Mouse (Mus musculus): ENCODE measurements at regions not wholly inside any gene's neighbourhood (a gene's known extent, or its start where the extent isn't known, plus 50 kb on each side); places are given as distances from the start of the nearest gene placed in this dataset.

DNA sequence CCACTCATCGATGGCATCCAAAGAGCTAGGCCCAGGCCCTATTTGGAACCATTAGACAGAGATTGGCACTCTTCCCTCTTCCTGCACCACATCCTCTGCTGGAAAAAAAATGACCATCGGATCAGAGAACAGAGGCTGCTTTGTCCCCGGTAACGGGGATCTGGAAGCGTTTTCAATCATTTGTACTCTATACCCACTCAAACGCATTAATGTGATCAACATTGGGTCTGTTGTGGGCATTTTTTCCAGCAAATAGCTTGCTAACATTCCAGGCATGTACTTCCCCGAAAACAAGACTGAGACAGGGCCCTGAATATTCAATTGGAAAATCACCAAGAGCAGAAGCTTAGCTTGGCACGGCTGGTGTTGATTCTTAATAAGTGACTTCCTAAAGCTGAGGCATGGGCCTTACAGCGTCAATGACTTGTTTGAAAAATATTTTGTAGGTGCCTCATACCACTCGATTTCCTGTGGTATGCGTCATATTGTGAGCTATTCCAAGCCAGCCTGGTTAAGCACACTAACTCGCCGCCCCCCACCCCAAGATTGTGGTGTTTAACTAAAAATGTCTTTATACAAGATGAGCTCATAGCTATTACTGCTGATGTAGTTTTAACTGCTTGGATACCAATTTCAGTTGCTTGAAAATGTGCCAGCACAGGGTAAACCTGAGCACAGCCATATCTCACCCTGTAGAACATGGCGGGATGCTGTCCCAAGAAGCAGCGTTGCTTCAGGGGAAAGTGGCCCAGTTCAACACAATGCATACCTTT is 308.0 kb downstream of the Spry2 start:
- WGBS: 65% methylated on average over 15 of the region's 15 CpGs
- Histone ChIP-seq H3K9ac (no peak overlapping the region), H3K36me3 (no peaks in the 10 kb centered on the region), H3K9me3 (no peaks in the 10 kb centered on the region), H3K4me1 (peaks cover 10% of the 10 kb centered on the region; the same call in 1 of the 2 replicates), H3K27me3 (no peaks in the 10 kb centered on the region), H3K27ac (peak overlapping the region; percentile 36; the same call in 1 of the 2 replicates), H3K4me3 (no peak overlapping the region), H3K4me2 (no peak overlapping the region)
- ATAC-seq (ENCODE audit: borderline replicate concordance, extremely low read depth, low FRiP score, low TSS enrichment): peak; percentile 19; the same call in 1 of the 2 replicates

DNA sequence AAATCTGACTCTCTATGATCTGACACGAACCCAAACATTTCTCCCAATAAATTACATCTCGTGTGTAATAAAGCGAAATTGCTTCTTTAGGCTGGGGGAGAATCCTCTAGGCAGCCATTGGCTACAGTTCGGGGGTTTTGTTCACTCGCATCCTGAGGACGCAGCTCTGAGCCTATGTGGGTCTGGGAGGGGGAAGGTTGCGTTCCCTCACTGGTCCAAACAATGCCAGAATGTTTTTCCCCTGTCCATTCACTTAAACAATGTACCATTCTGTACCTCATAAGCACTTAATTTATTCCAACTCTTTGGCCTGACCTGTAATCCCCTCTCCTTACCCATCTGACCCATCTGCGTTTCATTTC is 308.6 kb downstream of the Spry2 start:
- no peak overlapping the region for H3K27ac ChIP-seq

DNA sequence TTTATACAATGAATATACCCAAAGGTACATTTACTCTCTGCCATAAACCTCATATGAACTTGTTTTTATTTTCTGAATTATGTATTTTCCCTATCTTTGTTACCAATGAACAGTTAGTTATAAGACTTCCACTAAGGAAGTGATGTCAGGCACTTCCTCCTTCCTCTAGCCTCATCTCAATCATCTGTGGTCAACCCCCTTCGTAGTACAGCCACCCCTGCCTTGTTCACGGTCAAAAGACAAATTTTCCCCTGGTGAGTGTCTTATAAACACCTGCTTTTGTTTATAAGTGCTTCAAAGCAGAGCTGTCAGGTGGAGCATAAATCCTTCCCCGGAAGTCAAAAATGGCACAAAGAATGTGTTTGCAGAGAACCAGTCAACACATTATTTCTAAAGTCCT is 312.0 kb downstream of the Spry2 start:
- ATAC-seq (ENCODE audit: borderline replicate concordance, extremely low read depth, low FRiP score, low TSS enrichment): no peak
- H3K9ac ChIP-seq: no peak overlapping the region
- no peaks in the 10 kb centered on the region for H3K27me3 ChIP-seq
- no peak overlapping the region for H3K4me3 ChIP-seq
- WGBS: 25% methylated on average over 3 of the region's 3 CpGs
- H3K4me1 ChIP-seq: peaks cover 10% of the 10 kb centered on the region; the same call in 1 of the 2 replicates
- H3K9me3 ChIP-seq: no peaks in the 10 kb centered on the region
- no peak overlapping the region for H3K27ac ChIP-seq
- no peak overlapping the region for H3K4me2 ChIP-seq
- no peaks in the 10 kb centered on the region for H3K36me3 ChIP-seq

More for the DNA sequence above, 308.6 kb downstream of the Spry2 start:
- 84% methylated on average over 8 of the region's 8 CpGs for WGBS
- no peak for ATAC-seq (ENCODE audit: borderline replicate concordance, extremely low read depth, low FRiP score, low TSS enrichment)
- Histone ChIP-seq H3K9ac (no peak overlapping the region), H3K27me3 (no peaks in the 10 kb centered on the region), H3K9me3 (no peaks in the 10 kb centered on the region), H3K4me3 (no peak overlapping the region), H3K4me2 (no peak overlapping the region), H3K4me1 (peaks cover 10% of the 10 kb centered on the region; the same call in 1 of the 2 replicates), H3K36me3 (no peaks in the 10 kb centered on the region)

DNA sequence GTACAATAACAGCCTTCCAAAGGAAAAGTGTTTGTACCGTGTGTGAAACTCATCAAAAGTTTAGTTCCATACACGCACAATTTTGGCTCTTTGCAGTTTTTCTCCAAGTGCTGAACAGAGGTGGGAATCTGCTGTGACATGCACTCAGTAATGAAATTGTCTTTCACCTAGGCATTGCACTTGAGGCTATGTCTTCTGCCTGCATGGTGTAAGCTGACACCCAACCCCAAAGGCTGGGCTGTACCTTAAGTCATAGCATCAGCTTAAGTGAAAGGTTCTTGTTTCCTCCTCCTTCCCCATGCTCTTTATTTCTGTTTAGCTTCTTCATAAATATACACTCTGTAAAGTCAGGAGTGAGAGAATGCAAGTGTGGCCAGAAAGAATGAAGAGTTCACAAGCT is 313.1 kb downstream of the Spry2 start:
- no peak for ATAC-seq (ENCODE audit: borderline replicate concordance, extremely low read depth, low FRiP score, low TSS enrichment)
- no peak overlapping the region for H3K27ac ChIP-seq
- peaks cover 6% of the 10 kb centered on the region; the same call in 1 of the 2 replicates for H3K4me1 ChIP-seq
- no peaks in the 10 kb centered on the region for H3K27me3 ChIP-seq
- no peaks in the 10 kb centered on the region for H3K36me3 ChIP-seq
- no peaks in the 10 kb centered on the region for H3K9me3 ChIP-seq
- no peak overlapping the region for H3K4me2 ChIP-seq
- no peak overlapping the region for H3K9ac ChIP-seq
- WGBS: 84% methylated on average over 2 of the region's 2 CpGs
- no peak overlapping the region for H3K4me3 ChIP-seq

DNA sequence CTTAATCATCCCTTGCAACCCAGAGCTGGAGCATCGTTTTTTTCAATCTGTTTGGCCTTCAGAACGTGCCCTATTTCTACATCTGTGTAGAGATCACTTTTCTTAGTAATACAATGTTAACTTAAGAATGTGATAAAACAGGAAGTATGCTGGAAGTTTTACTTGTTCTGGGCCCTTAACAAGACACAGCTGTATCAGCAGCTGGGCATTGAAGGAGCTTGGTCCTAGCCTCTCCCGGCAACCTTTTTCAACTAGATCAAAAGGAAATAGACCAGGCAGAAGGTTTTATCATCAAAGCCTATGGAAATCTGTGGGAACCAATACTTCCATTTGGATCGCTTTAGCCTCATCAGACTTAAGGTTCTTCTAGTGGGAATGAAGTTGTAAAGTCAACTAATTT is 317.9 kb downstream of the Ndfip2 start:
- Histone ChIP-seq H3K4me3 (no peak overlapping the region), H3K4me2 (no peak overlapping the region), H3K9me3 (no peaks in the 10 kb centered on the region), H3K27me3 (peaks cover 5% of the 10 kb centered on the region; the same call in 1 of the 2 replicates), H3K9ac (no peak overlapping the region), H3K36me3 (no peaks in the 10 kb centered on the region), H3K27ac (no peak overlapping the region), H3K4me1 (no peaks in the 10 kb centered on the region)
- no peak for ATAC-seq (ENCODE audit: borderline replicate concordance, extremely low read depth, low FRiP score, low TSS enrichment)
- 29% methylated on average over 4 of the region's 4 CpGs for WGBS

DNA sequence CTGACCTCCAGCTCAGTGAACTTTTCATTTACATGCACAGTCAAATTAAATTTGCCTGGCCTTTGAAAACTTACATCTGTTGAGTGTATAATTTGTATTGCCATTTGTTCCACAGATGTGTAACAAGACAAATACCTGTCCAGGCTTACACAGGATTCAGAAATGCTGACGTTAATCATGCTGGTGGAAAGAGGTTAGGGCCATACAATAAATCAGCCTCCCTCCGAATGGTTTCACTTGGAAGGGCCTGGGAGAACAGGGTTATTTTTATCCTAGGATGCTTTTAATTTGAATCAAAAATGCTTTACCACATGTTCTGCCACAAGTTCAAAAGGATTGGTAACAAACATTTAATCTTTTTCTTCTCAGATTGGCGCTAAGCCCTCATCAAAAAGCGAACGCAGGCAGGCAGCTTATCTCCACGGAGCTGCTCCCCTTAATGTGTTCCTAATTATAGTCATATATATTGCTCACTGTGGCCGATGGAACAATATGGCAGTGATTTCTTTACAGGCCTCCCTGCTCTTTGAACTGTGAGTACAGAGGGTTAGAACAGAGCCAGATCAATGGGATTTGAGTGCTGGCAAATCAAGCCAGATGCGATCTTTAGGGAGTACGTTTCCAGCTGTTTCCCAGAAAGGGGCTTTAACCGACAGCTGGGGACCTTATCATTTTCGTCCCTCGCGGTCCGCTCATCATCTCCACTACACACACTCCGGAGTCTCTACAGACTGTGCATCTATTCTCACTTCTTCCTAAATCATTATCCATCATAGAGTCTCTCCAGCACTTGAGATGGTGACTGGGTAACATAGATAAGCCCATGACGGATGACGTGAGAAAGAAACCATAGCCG is 313.9 kb downstream of the Ndfip2 start:
- ATAC-seq (ENCODE audit: borderline replicate concordance, extremely low read depth, low FRiP score, low TSS enrichment): no peak
- WGBS: 35% methylated on average over 18 of the region's 18 CpGs

DNA sequence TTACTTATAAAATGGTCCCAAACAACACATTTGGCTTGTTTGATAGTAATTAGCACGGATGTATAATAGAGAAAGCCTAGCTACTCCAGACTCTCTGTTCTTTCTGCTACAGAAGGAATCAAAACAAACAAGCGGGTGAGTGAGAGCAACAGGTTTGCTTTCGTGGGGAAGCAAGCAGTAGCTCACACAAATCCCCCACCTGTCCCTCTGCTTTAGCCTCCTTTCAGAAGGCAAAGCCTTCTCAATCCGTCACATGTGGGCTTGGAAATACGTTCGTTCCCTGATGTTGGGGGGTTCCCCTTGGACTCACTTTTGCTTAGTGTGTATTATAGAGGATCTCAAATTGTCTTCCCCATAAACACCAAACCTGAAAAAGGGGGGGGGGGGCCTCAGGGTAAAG is 311.8 kb downstream of the Ndfip2 start:
- no peak overlapping the region for H3K4me2 ChIP-seq
- ATAC-seq (ENCODE audit: borderline replicate concordance, extremely low read depth, low FRiP score, low TSS enrichment): no peak
- peaks cover 5% of the 10 kb centered on the region; the same call in 1 of the 2 replicates for H3K27me3 ChIP-seq
- no peak overlapping the region for H3K9ac ChIP-seq
- no peaks in the 10 kb centered on the region for H3K36me3 ChIP-seq
- 72% methylated on average over 6 of the region's 6 CpGs for WGBS
- H3K4me1 ChIP-seq: no peaks in the 10 kb centered on the region
- no peak overlapping the region for H3K27ac ChIP-seq
- H3K4me3 ChIP-seq: no peak overlapping the region
- no peaks in the 10 kb centered on the region for H3K9me3 ChIP-seq

More for the DNA sequence above, 313.9 kb downstream of the Ndfip2 start:
- Histone ChIP-seq H3K4me2 (0 out of 2 replicates have a peak overlapping the region, but pooled peaks have one; percentile 19), H3K4me3 (no peak overlapping the region), H3K9ac (no peak overlapping the region), H3K4me1 (no peaks in the 10 kb centered on the region), H3K9me3 (no peaks in the 10 kb centered on the region), H3K27ac (no peak overlapping the region), H3K27me3 (peaks cover 5% of the 10 kb centered on the region; the same call in 1 of the 2 replicates), H3K36me3 (no peaks in the 10 kb centered on the region)

DNA sequence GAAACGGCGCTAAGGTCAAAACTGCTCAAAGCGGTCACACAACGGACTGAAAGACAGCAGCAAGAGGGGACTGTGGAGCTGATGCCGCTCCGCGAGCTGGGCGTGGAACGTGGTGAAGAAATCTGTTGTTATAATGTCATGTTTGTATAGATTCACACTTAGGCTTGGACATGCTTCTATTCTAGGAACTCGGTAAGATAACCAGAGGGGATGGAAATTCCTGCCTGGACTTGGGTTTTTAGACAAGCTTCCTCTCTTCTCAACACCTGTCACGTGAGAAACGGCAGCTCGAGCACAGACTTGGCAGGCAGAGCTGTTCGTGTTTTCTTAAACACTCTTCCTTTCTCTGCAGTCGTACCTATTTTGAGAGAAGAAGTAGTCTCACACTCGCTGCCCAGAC is 307.5 kb downstream of the Ndfip2 start:
- H3K27ac ChIP-seq: no peak overlapping the region
- H3K9me3 ChIP-seq: no peaks in the 10 kb centered on the region
- WGBS: 51% methylated on average over 16 of the region's 16 CpGs
- H3K4me3 ChIP-seq: no peak overlapping the region
- H3K4me1 ChIP-seq: no peaks in the 10 kb centered on the region
- no peak for ATAC-seq (ENCODE audit: borderline replicate concordance, extremely low read depth, low FRiP score, low TSS enrichment)
- H3K9ac ChIP-seq: no peak overlapping the region
- no peaks in the 10 kb centered on the region for H3K36me3 ChIP-seq
- H3K27me3 ChIP-seq: no peaks in the 10 kb centered on the region
- H3K4me2 ChIP-seq: no peak overlapping the region

DNA sequence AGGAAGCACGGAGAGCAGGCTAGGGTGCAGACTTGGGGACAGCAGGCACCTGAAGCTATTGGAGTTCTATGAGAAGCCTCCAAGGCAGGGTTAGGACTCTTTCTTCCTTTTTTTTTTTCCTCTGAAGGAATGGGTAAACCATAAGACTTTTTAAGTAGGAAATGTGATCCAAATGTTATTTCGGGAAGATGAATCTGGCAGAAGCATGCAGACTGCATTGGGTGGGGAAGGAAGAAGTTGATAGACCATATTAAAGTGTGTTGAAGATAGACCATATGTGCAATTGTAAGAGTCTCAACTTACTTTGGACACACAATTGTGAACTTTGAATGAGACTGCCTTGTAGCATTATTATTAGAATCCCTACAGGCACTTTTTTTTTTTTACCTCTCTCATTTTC is 304.5 kb downstream of the Ndfip2 start:
- Histone ChIP-seq H3K27ac (no peak overlapping the region), H3K4me3 (no peak overlapping the region), H3K9me3 (no peaks in the 10 kb centered on the region), H3K27me3 (no peaks in the 10 kb centered on the region), H3K36me3 (no peaks in the 10 kb centered on the region), H3K4me2 (no peak overlapping the region), H3K9ac (no peak overlapping the region), H3K4me1 (no peaks in the 10 kb centered on the region)
- WGBS: 97% methylated on average over 2 of the region's 2 CpGs
- ATAC-seq (ENCODE audit: borderline replicate concordance, extremely low read depth, low FRiP score, low TSS enrichment): no peak

DNA sequence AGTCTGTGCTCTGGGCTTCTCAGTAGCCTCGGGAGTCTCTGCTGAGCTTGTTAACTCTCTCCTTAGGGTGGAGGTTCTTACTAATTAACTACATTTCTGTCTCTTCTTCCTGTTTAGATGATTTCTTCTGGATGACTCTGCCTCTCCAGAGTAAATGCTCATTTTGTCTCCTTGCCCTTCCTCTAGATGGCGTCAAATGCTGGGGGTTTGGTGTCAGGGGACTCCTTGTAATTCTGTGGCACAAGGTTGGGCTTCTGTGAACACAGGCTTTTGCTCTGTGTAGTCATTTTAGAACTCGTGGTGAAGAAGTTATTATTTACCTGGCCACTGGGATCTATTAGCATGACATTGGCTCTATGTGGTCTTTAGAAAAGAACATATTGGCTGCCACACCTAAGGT is 298.4 kb downstream of the Ndfip2 start:
- no peak for ATAC-seq (ENCODE audit: borderline replicate concordance, extremely low read depth, low FRiP score, low TSS enrichment)
- Histone ChIP-seq H3K4me2 (no peak overlapping the region), H3K9ac (no peak overlapping the region), H3K27me3 (no peaks in the 10 kb centered on the region), H3K9me3 (no peaks in the 10 kb centered on the region), H3K4me1 (no peaks in the 10 kb centered on the region), H3K27ac (no peak overlapping the region), H3K36me3 (no peaks in the 10 kb centered on the region), H3K4me3 (no peak overlapping the region)
- 61% methylated on average over 3 of the region's 3 CpGs for WGBS

DNA sequence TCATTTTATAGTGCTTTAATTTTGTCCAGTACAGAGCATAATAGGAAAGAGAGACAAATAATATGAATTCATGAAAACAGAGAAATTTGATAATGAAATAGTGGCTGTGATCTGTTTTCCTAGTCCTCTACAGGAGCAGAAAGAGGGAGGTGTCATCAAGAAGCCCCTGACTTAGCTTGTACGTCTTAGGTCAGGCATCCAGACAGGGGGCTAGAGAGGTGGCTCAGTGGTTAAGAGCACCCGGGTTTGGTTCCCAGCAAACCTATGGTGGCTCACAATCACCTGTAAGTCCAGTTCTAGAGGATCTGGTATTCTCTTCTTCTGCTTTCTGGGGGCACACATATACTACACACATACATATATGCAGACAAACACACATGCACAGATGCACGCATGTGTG is 285.7 kb downstream of the Ndfip2 start:
- Histone ChIP-seq H3K4me2 (no peak overlapping the region), H3K9me3 (no peaks in the 10 kb centered on the region), H3K4me1 (no peaks in the 10 kb centered on the region), H3K27ac (no peak overlapping the region), H3K4me3 (no peak overlapping the region), H3K9ac (no peak overlapping the region), H3K27me3 (no peaks in the 10 kb centered on the region), H3K36me3 (no peaks in the 10 kb centered on the region)
- 82% methylated on average over 3 of the region's 3 CpGs for WGBS
- no peak for ATAC-seq (ENCODE audit: borderline replicate concordance, extremely low read depth, low FRiP score, low TSS enrichment)

Data from lung, embryonic 15.5 days (tissue).